Mouse (Mus musculus) ES-E14 (cell line): ENCODE results near the gene Spata4. TPM values are rescaled to one million over a fixed set of nuclear protein-coding genes. Genes with fewer than 3 reads are reported as not detected.

Source experiments
- DNase-seq: peaks from one replicate; pipeline ENCODE4 v3.0.0-alpha.2; 2013; ENCODE audit warnings: low read depth, low spot score
- H3K27ac ChIP-seq: 2 replicates; pipeline ENCODE4 v1.5.1; 2012; ENCODE audit warnings: low read depth, mild to moderate bottlenecking, low read length, moderate library complexity, mixed read lengths; ENCODE audit not compliant: poor library complexity, insufficient read depth, severe bottlenecking
- H3K36me3 ChIP-seq: 2 replicates; pipeline ENCODE4 v1.6.1; 2012; ENCODE audit warnings: mild to moderate bottlenecking, low read length, moderate library complexity, mixed read lengths; ENCODE audit not compliant: control insufficient read depth, poor library complexity, insufficient read depth, severe bottlenecking
- H3K4me1 ChIP-seq, 2 experiments: fragments of 150-350 bp in 1 of 2; sonication (generic) in 1 of 2; 2 replicates each; pipeline ENCODE4 v1.6.1; 2012; ENCODE audit warnings: low read length in 2 of 2, mild to moderate bottlenecking in 1 of 2, mixed read lengths in 1 of 2; ENCODE audit not compliant: control insufficient read depth in 2 of 2, insufficient read depth in 2 of 2, poor library complexity in 1 of 2
- H3K4me3 ChIP-seq, 2 experiments: fragments of 150-350 bp in 1 of 2; sonication (generic) in 1 of 2; 2 replicates each; pipeline ENCODE4 v1.5.1; 2012; ENCODE audit warnings: low read length in 2 of 2, low read depth in 1 of 2, mild to moderate bottlenecking in 1 of 2, mixed read lengths in 1 of 2; ENCODE audit not compliant: insufficient read depth in 1 of 2, poor library complexity in 1 of 2, severe bottlenecking in 1 of 2
- H3K9ac ChIP-seq: 2 replicates; pipeline ENCODE4 v1.6.1; 2012; ENCODE audit warnings: low read depth, mild to moderate bottlenecking, low read length, mixed read lengths; ENCODE audit not compliant: poor library complexity, insufficient read depth, severe bottlenecking
- H3K9me3 ChIP-seq: fragments of 150-350 bp; sonication (generic); 2 replicates; pipeline ENCODE4 v1.6.1; 2012; ENCODE audit warnings: low read depth, mild to moderate bottlenecking, low read length; ENCODE audit not compliant: control insufficient read depth, insufficient read depth
- CHD2 ChIP-seq: IDR thresholded peaks from 2 replicates; pipeline ENCODE4 v1.6.1; 2014; ENCODE audit warnings: mild to moderate bottlenecking, low read depth, low read length, inconsistent platforms
- HCFC1 ChIP-seq: IDR thresholded peaks from 2 replicates; pipeline ENCODE4 v1.6.1; 2012; ENCODE audit warnings: low read length, inconsistent platforms, borderline replicate concordance; ENCODE audit not compliant: insufficient read depth
- MAFK ChIP-seq: IDR thresholded peaks from 2 replicates; pipeline ENCODE4 v1.6.1; 2014; ENCODE audit warnings: mild to moderate bottlenecking, low read depth, low read length, inconsistent platforms; ENCODE audit not compliant: insufficient read depth
- ZC3H11A ChIP-seq: IDR thresholded peaks from 2 replicates; pipeline ENCODE4 v1.6.1; 2012; ENCODE audit warnings: low read depth, mild to moderate bottlenecking, inconsistent platforms, low read length, borderline replicate concordance
- ZNF384 ChIP-seq: IDR thresholded peaks from 2 replicates; pipeline ENCODE4 v1.6.1; 2012; ENCODE audit warnings: low read depth, low read length, inconsistent platforms
- in situ Hi-C, 2 experiments: fragments of 600-800 bp; cut with MboI; formaldehyde crosslinking; loops; one replicate each; pipeline ENCODE4 v1.15.1; 2025; ENCODE audit warnings: low sequenced_read_pairs in 2 of 2, inconsistent platforms in 1 of 2; ENCODE audit not compliant: unreplicated experiment in 2 of 2
- total RNA-seq: library from RNA; depleted of rRNA; stranded (reverse); fragments of 300-350 nt; gene quantifications from 2 replicates; pipeline ENCODE4 v1.2.3, GENCODE M21; 2012

The Spata4 gene
- total RNA-seq, 1 experiment, result not detected

GRCm38 (mm10) chr8:54567168-54567567, 33.4 kb upstream of the Spata4 start:
- H3K9ac ChIP-seq, result no peak overlapping the region
- no peaks in the 10 kb centered on the region for H3K9me3 ChIP-seq
- in situ Hi-C loops, result no loop called here
- no peak overlapping the region for H3K27ac ChIP-seq
- no peak for DNase-seq
- H3K4me3 ChIP-seq, result no peak overlapping the region
- H3K4me1 ChIP-seq, result no peaks in the 10 kb centered on the region
- no peak for TF ChIP-seq ZC3H11A
- TF ChIP-seq MAFK, result no peak
- TF ChIP-seq CHD2, result no peak
- TF ChIP-seq ZNF384, result no peak
- no peak for TF ChIP-seq HCFC1
- H3K36me3 ChIP-seq, result no peaks in the 10 kb centered on the region

- Histone ChIP-seq H3K4me1 (no peaks in the 10 kb centered on the region), H3K9ac (no peak overlapping the region), H3K36me3 (no peaks in the 10 kb centered on the region), H3K27ac (no peak overlapping the region), H3K4me3 (no peak overlapping the region), H3K9me3 (no peaks in the 10 kb centered on the region)
- no peak for DNase-seq
- in situ Hi-C loops, result no loop called here
- TF ChIP-seq MAFK, result no peak
- TF ChIP-seq CHD2, result no peak
- no peak for TF ChIP-seq ZNF384
- TF ChIP-seq ZC3H11A, result no peak
- no peak for TF ChIP-seq HCFC1
Observed at GRCm38 (mm10) chr8:54570618-54571609, 29.7 kb upstream of the Spata4 start.

DNA sequence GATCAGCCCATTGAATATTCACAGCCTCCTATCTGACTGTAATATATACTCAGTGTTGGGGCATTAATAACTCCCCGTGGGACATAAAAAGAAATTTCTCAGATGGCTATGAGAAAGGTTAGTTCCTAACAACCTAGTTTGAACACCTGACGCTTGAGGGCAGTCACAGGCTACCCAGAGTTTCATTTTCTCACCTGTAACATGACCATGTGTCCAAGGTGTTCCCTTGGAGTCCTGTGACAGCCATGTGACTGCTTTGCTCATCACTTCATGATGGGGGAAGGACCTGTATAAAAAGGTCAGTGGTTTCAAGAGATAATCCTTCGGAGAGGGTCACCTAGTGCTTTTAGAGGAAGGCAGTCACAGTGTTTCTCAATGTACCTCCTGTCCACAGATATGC, 19.1 kb upstream of the Spata4 start:
- H3K9me3 ChIP-seq, result no peaks in the 10 kb centered on the region
- no peak overlapping the region for H3K27ac ChIP-seq
- in situ Hi-C loops, result no loop called here
- TF ChIP-seq HCFC1, result no peak
- TF ChIP-seq MAFK, result no peak
- no peak for TF ChIP-seq CHD2
- no peak for TF ChIP-seq ZC3H11A
- no peak for TF ChIP-seq ZNF384
- no peaks in the 10 kb centered on the region for H3K4me1 ChIP-seq
- no peak overlapping the region for H3K4me3 ChIP-seq
- H3K36me3 ChIP-seq, result no peaks in the 10 kb centered on the region
- DNase-seq, result no peak
- H3K9ac ChIP-seq, result no peak overlapping the region

DNA sequence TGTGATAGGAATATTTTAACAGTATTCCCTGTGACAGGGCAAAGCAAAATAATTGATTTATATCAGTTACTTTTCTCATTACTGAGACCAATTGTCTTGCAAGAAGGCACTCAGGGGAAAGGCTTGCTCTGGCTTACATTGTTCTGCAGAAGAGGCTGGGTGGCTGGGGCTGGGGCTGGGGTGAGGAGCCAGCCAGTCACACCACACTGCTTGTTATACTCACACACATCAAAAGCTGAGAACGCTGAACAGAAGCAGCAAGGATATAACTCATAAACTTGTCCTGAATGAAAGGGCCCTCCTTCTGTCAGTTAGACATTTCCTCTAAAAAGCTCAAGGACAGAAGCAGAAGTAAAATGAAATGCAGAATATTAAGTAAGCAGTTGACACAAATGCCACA, 17.7 kb upstream of the Spata4 start:
- DNase-seq, result no peak
- Histone ChIP-seq H3K9ac (no peak overlapping the region), H3K36me3 (no peaks in the 10 kb centered on the region), H3K4me1 (no peaks in the 10 kb centered on the region), H3K27ac (no peak overlapping the region), H3K4me3 (no peak overlapping the region), H3K9me3 (no peaks in the 10 kb centered on the region)
- TF ChIP-seq CHD2 (no peak), ZNF384 (no peak), HCFC1 (no peak), MAFK (no peak), ZC3H11A (no peak)
- in situ Hi-C loops, result no loop called here
